8 mouse cellular contexts compared by ENCODE assay signal in genomic region chr5:146584478-146585306, GRCm38 (mm10). TPM values are rescaled to one million over a fixed set of nuclear protein-coding genes. Genes with fewer than 3 reads are reported as not detected.
DNase-seq lines count a peak whose midpoint lies in the region; ATAC-seq and TF ChIP-seq lines count a peak whose summit lies in the region.

Gene Gpr12, minus strand, starts transcription at chr5:146585239.

- 1% methylated on average over 64 of the region's 64 CpGs for WGBS in lung, embryonic 14.5 days
- WGBS in hindbrain, embryonic 11.5 days: under 1% methylated on average over 59 of the region's 64 CpGs
- under 1% methylated on average over 61 of the region's 64 CpGs for WGBS in limb, embryonic 12.5 days

- no peak within 1 kb of the TSS for H3K27ac ChIP-seq in lung, embryonic 14.5 days (ENCODE audit: low read depth)
- no peak within 1 kb of the TSS for H3K27ac ChIP-seq in hindbrain, embryonic 11.5 days (ENCODE audit: low read depth, low read length)
- no peak within 1 kb of the TSS for H3K27ac ChIP-seq in limb, embryonic 12.5 days

- peak; percentile 44; the same call in 1 of the 2 replicates for ATAC-seq in lung, embryonic 14.5 days (ENCODE audit: insufficient read depth)
- peak; percentile 63 for ATAC-seq in hindbrain, embryonic 11.5 days (ENCODE audit: low FRiP score)
- ATAC-seq in limb, embryonic 12.5 days (ENCODE audit: insufficient number of reproducible peaks, insufficient read depth, low FRiP score, low TSS enrichment, low read depth): 0 out of 2 replicates have a peak, but pooled peaks have one; percentile 56

- no peak for TF ChIP-seq CTCF in lung, embryonic 14.5 days (IDR thresholded peaks at IDR 0.05; ENCODE audit: low read depth)

- peak within 1 kb of the TSS; percentile 43 for H3K4me3 ChIP-seq in lung, embryonic 14.5 days (ENCODE audit: low read depth, low read length)
- peak within 1 kb of the TSS; percentile 44 for H3K4me3 ChIP-seq in hindbrain, embryonic 11.5 days (ENCODE audit: low read depth, low read length)
- H3K4me3 ChIP-seq in limb, embryonic 12.5 days (replicated peaks): peak within 1 kb of the TSS; percentile 57

- no peaks in the 10 kb centered on the region for H3K36me3 ChIP-seq in lung, embryonic 14.5 days (ENCODE audit: insufficient read depth)
- H3K36me3 ChIP-seq in hindbrain, embryonic 11.5 days (ENCODE audit: control insufficient read depth, insufficient read depth, low read length): no peaks in the 10 kb centered on the region
- H3K36me3 ChIP-seq in limb, embryonic 12.5 days: no peaks in the 10 kb centered on the region

- peak within 1 kb of the TSS; percentile 78 for H3K4me2 ChIP-seq in lung, embryonic 14.5 days
- H3K4me2 ChIP-seq in hindbrain, embryonic 11.5 days (replicated peaks; ENCODE audit: low read depth, low read length): peak within 1 kb of the TSS; percentile 91
- peak within 1 kb of the TSS; percentile 98 for H3K4me2 ChIP-seq in limb, embryonic 12.5 days

- peak within 1 kb of the TSS; percentile 13; the same call in 1 of the 2 replicates for H3K9ac ChIP-seq in lung, embryonic 14.5 days
- H3K9ac ChIP-seq in hindbrain, embryonic 11.5 days (ENCODE audit: low read depth, low read length): peak within 1 kb of the TSS; percentile 21
- H3K9ac ChIP-seq in limb, embryonic 12.5 days (replicated peaks): peak within 1 kb of the TSS; percentile 55

- no peaks in the 10 kb centered on the region for H3K4me1 ChIP-seq in lung, embryonic 14.5 days (ENCODE audit: insufficient read depth)
- H3K4me1 ChIP-seq in hindbrain, embryonic 11.5 days (replicated peaks; ENCODE audit: control insufficient read depth, insufficient read depth, low read length): no peaks in the 10 kb centered on the region; the same call in 1 of the 2 replicates
- peaks cover 16% of the 10 kb centered on the region for H3K4me1 ChIP-seq in limb, embryonic 12.5 days (replicated peaks)

- H3K9me3 ChIP-seq in lung, embryonic 14.5 days (ENCODE audit: low read depth, low read length): no peaks in the 10 kb centered on the region
- no peaks in the 10 kb centered on the region for H3K9me3 ChIP-seq in hindbrain, embryonic 11.5 days (ENCODE audit: control insufficient read depth, low read length)
- H3K9me3 ChIP-seq in limb, embryonic 12.5 days: no peaks in the 10 kb centered on the region

- peak; percentile 10 for DNase-seq in adrenal gland, adult 2 months
- DNase-seq in adrenal gland, postnatal 4 days (ENCODE audit: low spot score in 2 of 2): no peak
- DNase-seq in lung, embryonic 14.5 days: peak; percentile 50
- DNase-seq in lung, postnatal 10 days: no peak
- peak; percentile 56 for DNase-seq in hindbrain, embryonic 11.5 days (ENCODE audit: low spot score)
- peak; percentile 80 for DNase-seq in retina, postnatal 1 day
- no peak for DNase-seq in thymus, adult 18-20 months

- H3K27me3 ChIP-seq in lung, embryonic 14.5 days (ENCODE audit: insufficient read depth, low read length): peaks cover 44% of the 10 kb centered on the region
- H3K27me3 ChIP-seq in hindbrain, embryonic 11.5 days (ENCODE audit: control insufficient read depth, insufficient read depth, low read length): peaks cover 52% of the 10 kb centered on the region
- H3K27me3 ChIP-seq in limb, embryonic 12.5 days: peaks cover 43% of the 10 kb centered on the region

RNA-seq across cellular contexts. Expression of gene Gpr12, which starts in this region (rescaled TPM):
- not detected for total RNA-seq in adrenal gland, adult 2 months (2021)
- not detected in 2 replicates for polyA plus RNA-seq in adrenal gland, adult 2 months (2012; rRNA removed)
- under 1 TPM; 0.20 to 0.59 TPM for total RNA-seq in adrenal gland, postnatal 4 days (2021)
- not detected in 2 replicates for polyA plus RNA-seq in lung, embryonic 14.5 days (2014; fragmentation: Nextera tagmentation; extraction: Ambion mirVana)
- 0.14 and 0.38 TPM in 2 replicates for polyA plus RNA-seq in hindbrain, embryonic 11.5 days (2014; fragmentation: Nextera tagmentation; extraction: Ambion mirVana)
- polyA plus RNA-seq in limb, embryonic 12.5 days (2016; fragmentation: Nextera tagmentation; extraction: Ambion mirVana): 0.18 and 0.28 TPM in 2 replicates

Comparison
In these comparisons a context has a peak if more than half of its experiments do, and no peak if none do; other contexts are left out.
1. Peak in DNase-seq in adrenal gland, adult 2 months; RNA of the gene not detected or under 1 TPM.
2. Peak in DNase-seq, ATAC-seq, H3K4me3 ChIP-seq, H3K9ac ChIP-seq and H3K4me2 ChIP-seq in lung, embryonic 14.5 days; RNA of the gene not detected or under 1 TPM.
3. Peak in DNase-seq, ATAC-seq, H3K4me3 ChIP-seq, H3K9ac ChIP-seq and H3K4me2 ChIP-seq in hindbrain, embryonic 11.5 days; RNA of the gene not detected or under 1 TPM.
4. Peak in ATAC-seq, H3K4me3 ChIP-seq, H3K9ac ChIP-seq and H3K4me2 ChIP-seq in limb, embryonic 12.5 days; RNA of the gene not detected or under 1 TPM.